Mouse (Mus musculus) megakaryocyte-erythroid progenitor cell, adult 5-6 weeks (primary cell): ENCODE data around the gene Acta2. TPM values are rescaled to one million over a fixed set of nuclear protein-coding genes. Genes with fewer than 3 reads are reported as not detected.
A peak's percentile ranks its signal among the peaks of the same experiment; 100 is the strongest.

Experiments
- ATAC-seq: replicated peaks from 2 replicates; pipeline ENCODE4 v1.8.0; 2016; ENCODE audit warnings: mild to moderate bottlenecking, inconsistent platforms; ENCODE audit not compliant: severe bottlenecking, poor library complexity, low FRiP score, low TSS enrichment
- total RNA-seq, 2 experiments: library from RNA; stranded (forward) in 1 of 2; stranded (reverse) in 1 of 2; fragments of 200-1000, 215-1000 nt in 1 of 2; fragments of >200 nt in 1 of 2; fragmentation: Nextera tagmentation in 1 of 2; gene quantifications; 2 replicates each; pipeline ENCODE4 v1.2.3; 2014 to 2017

The Acta2 gene
- total RNA-seq, 2 experiments from 2014 or later = not detected

GRCm38 (mm10) chr19:34198066-34198465 lies 57.3 kb downstream of the Acta2 start:
- no peak for ATAC-seq

- no peak for ATAC-seq
Observed at GRCm38 (mm10) chr19:34195031-34195430, 60.4 kb downstream of the Acta2 start.

- ATAC-seq = no peak
Observed at GRCm38 (mm10) chr19:34194132-34194745, 61.2 kb downstream of the Acta2 start.

GRCm38 (mm10) chr19:34193683-34194082 lies 61.7 kb downstream of the Acta2 start:
- no peak for ATAC-seq

- ATAC-seq = 0 out of 2 replicates have a peak, but pooled peaks have one; percentile 48
Observed at GRCm38 (mm10) chr19:34193149-34193548, 62.2 kb downstream of the Acta2 start.

GRCm38 (mm10) chr19:34192008-34192963 lies 63.1 kb downstream of the Acta2 start, which contains the start of gene Stambpl1:
Gene Stambpl1, plus strand, starts transcription at chr19:34192229.
- ATAC-seq = peak; percentile 89

GRCm38 (mm10) chr19:34191645-34192007 lies 63.8 kb downstream of the Acta2 start:
- no peak for ATAC-seq

Other genes starting within 250 kb of the Acta2 start
- gene Lipk, start 247.3 kb downstream of the Acta2 start, total RNA-seq (2014; fragmentation: Nextera tagmentation) = not detected in 2 replicates
- not detected in 2 replicates for gene Lipk, start 247.3 kb downstream of the Acta2 start, total RNA-seq (2017)
- gene Lipn, start 188.2 kb downstream of the Acta2 start, total RNA-seq (2014; fragmentation: Nextera tagmentation) = not detected in 2 replicates
- gene Lipn, start 188.2 kb downstream of the Acta2 start, total RNA-seq (2017) = not detected in 2 replicates
- not detected in 2 replicates for gene Lipm, start 154.7 kb downstream of the Acta2 start, total RNA-seq (2014; fragmentation: Nextera tagmentation)
- not detected in 2 replicates for gene Lipm, start 154.7 kb downstream of the Acta2 start, total RNA-seq (2017)
- not detected in 2 replicates for gene Ankrd22, start 89.5 kb downstream of the Acta2 start, total RNA-seq (2014; fragmentation: Nextera tagmentation)
- gene Ankrd22, start 89.5 kb downstream of the Acta2 start, total RNA-seq (2017) = not detected in 2 replicates
- 4.5 and 15.8 TPM in 2 replicates for gene Stambpl1, start 63.4 kb downstream of the Acta2 start, total RNA-seq (2014; fragmentation: Nextera tagmentation)
- gene Stambpl1, start 63.4 kb downstream of the Acta2 start, total RNA-seq (2017) = 4.0 and 5.8 TPM in 2 replicates
- not detected in 2 replicates for gene Fas, start 35.1 kb upstream of the Acta2 start, total RNA-seq (2014; fragmentation: Nextera tagmentation)
- gene Fas, start 35.1 kb upstream of the Acta2 start, total RNA-seq (2017) = 1.2 and 1.8 TPM in 2 replicates
- gene Ch25h, start 219.6 kb upstream of the Acta2 start, total RNA-seq (2014; fragmentation: Nextera tagmentation) = not detected in 2 replicates
- gene Ch25h, start 219.6 kb upstream of the Acta2 start, total RNA-seq (2017) = not detected in 2 replicates